Mouse (Mus musculus) thymus, adult 2 months (tissue): Measurements from ENCODE around the gene Trmt13. TPM values are rescaled to one million over a fixed set of nuclear protein-coding genes. Genes with fewer than 3 reads are reported as not detected.
"Not testable (repeated sequence)": the region's sequence is repeated elsewhere in the genome, so short reads cannot be mapped to it uniquely, and the experiment has no call there.

Experiments used
- DNase-seq: peaks from one replicate; pipeline ENCODE4 v3.0.0; 2021
- H3K27ac ChIP-seq: fragments of 200-500 bp; 2 replicates; pipeline ENCODE4 v1.5.1; 2012; ENCODE audit warnings: low read length, control low read depth; ENCODE audit not compliant: control insufficient read depth, insufficient read depth
- H3K27me3 ChIP-seq: fragments of 200-500 bp; 2 replicates; pipeline ENCODE4 v1.6.1; 2012; ENCODE audit warnings: mild to moderate bottlenecking, low read length, moderate library complexity, mixed read lengths; ENCODE audit not compliant: control insufficient read depth, insufficient read depth
- H3K36me3 ChIP-seq: fragments of 200-500 bp; 2 replicates; pipeline ENCODE4 v1.6.1; 2012; ENCODE audit warnings: mild to moderate bottlenecking, low read length, moderate library complexity; ENCODE audit not compliant: control insufficient read depth, insufficient read depth
- H3K4me1 ChIP-seq: fragments of 200-500 bp; replicated peaks from 2 replicates; pipeline ENCODE4 v1.6.1; 2012; ENCODE audit warnings: low read length; ENCODE audit not compliant: control insufficient read depth, insufficient read depth
- H3K4me3 ChIP-seq: fragments of 200-500 bp; 2 replicates; pipeline ENCODE4 v1.5.1; 2012; ENCODE audit warnings: mild to moderate bottlenecking, low read length, control low read depth, moderate library complexity; ENCODE audit not compliant: control insufficient read depth, insufficient read depth
- CTCF ChIP-seq: fragments of 200-500 bp; IDR thresholded peaks from 2 replicates; pipeline ENCODE4 v1.5.1; 2012; ENCODE audit warnings: mild to moderate bottlenecking, control low read depth, low read length, moderate library complexity, borderline replicate concordance; ENCODE audit not compliant: control insufficient read depth, poor library complexity, insufficient read depth; ENCODE audit errors: extremely low read depth
- POLR2A ChIP-seq: fragments of 200-500 bp; IDR thresholded peaks from 2 replicates; pipeline ENCODE4 v1.6.1; 2012; ENCODE audit warnings: mild to moderate bottlenecking, low read length, control low read depth, moderate library complexity; ENCODE audit not compliant: control insufficient read depth, poor library complexity, insufficient read depth; ENCODE audit errors: extremely low read depth
- WGBS: fragments of 180-500 bp; shearing (Covaris S2); methylation state at CpG from one replicate; pipeline ENCODE4 v1.1.7; 2018; 5-methylcytosine and 5-hydroxymethylcytosine counted together
- polyA plus RNA-seq: library from polyadenylated mRNA; depleted of rRNA; stranded (reverse); fragments of >200 nt; gene quantifications from 2 replicates; pipeline ENCODE4 v1.2.3, GENCODE M21; 2012

The Trmt13 gene
- polyA plus RNA-seq, 1 experiment = 12.9 TPM

DNA sequence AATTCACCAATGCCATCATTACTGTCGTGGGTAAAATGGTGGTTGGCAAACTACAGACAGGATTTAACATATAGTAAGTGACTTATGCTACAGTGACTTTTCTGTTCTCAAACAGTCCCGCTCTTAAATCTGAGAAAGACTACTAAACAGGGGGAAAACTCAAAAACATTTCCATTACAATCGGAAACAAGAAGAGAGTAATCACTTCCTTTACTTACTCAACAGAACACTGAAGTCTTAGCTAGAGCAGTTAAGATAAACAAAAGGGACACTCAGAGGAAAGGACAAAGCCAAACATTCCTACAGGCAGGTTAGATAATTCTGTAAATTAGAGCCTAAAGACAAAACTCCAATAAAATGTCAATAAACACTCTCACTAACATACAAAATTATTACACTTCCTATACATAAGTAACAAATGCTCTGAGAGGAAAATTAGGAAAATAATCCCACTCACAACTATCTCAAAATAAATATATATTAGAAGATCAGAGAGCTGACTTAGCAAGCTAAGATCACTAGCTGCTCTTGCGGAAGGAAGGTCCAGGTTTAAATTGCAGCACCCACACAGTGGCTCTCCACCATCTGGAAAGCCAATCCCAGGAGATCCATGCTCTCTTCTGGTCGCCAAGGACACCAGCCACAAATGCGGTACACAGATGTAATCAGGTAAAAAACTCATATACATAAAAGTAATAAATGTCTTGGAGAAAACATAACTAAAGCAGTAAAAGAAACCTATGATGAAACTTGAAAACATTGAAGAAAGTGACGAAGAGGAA, 42.0 kb upstream of the Trmt13 start:
- WGBS = 92% methylated on average over 7 of the region's 7 CpGs
- Histone ChIP-seq H3K27ac (no peak overlapping the region), H3K27me3 (no peaks in the 10 kb centered on the region), H3K4me3 (no peak overlapping the region), H3K36me3 (no peaks in the 10 kb centered on the region), H3K4me1 (peaks cover 13% of the 10 kb centered on the region; the same call in 1 of the 2 replicates)
- no peak for DNase-seq
- TF ChIP-seq POLR2A = no peak
- no peak for TF ChIP-seq CTCF

DNA sequence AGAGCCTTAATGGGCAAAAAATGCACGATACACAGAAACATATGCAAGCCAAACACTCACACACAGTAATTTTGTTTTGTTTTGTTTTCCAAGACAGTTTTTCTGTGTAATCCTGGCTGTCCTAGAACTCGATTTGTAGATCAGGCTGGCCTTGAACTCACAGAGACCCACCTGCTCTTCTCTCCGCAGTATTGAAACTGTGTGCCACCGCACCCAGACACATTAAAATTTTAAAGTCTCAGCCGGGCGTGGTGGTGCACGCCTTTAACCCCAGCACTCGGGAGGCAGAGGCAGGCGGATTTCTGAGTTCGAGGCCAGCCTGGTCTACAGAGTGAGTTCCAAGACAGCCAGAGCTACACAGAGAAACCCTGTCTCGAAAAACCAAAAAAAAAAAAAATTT, 39.7 kb upstream of the Trmt13 start:
- DNase-seq, H3K4me3 ChIP-seq, H3K36me3 ChIP-seq, H3K27ac ChIP-seq, H3K4me1 ChIP-seq, H3K27me3 ChIP-seq: not testable (repeated sequence)
- WGBS = 95% methylated on average over 11 of the region's 11 CpGs

DNA sequence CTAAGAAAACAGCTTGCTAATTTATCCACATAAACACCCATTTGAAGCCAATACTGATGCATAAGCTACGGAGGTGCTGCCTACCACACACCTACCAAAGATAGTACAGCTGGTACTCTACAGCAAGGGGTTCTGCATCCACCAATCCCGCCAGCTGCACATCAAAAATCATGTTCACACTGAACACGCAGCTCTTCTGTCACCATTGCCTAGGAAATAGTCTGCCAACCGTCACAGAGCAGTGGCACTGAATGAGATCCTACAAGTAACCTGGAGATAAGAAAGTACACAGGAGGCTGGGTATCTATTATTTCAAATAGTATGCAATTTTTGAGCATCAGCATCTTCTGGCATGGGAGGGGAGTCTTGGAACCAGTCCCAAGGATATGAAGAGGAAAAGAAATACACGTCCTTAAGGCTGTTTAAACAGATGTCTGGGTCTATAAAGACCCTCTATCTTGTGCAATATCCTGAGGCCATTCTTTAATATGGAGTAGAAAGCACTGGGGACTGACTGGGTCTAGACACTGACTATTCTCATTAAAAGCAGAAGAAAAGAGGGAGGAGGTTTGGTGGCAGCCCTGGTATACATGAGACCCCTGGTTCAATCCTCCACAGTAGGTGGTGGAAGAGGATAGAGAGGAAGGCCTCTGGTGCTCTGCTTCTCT, 39.0 kb upstream of the Trmt13 start:
- 76% methylated on average over 5 of the region's 5 CpGs for WGBS
- no peak for TF ChIP-seq CTCF
- TF ChIP-seq POLR2A = no peak
- Histone ChIP-seq H3K4me1 (no peaks in the 10 kb centered on the region; the same call in 1 of the 2 replicates), H3K27me3 (no peaks in the 10 kb centered on the region), H3K27ac (no peak overlapping the region), H3K36me3 (peaks cover 3% of the 10 kb centered on the region; the same call in 1 of the 2 replicates), H3K4me3 (no peak overlapping the region)
- no peak for DNase-seq

DNA sequence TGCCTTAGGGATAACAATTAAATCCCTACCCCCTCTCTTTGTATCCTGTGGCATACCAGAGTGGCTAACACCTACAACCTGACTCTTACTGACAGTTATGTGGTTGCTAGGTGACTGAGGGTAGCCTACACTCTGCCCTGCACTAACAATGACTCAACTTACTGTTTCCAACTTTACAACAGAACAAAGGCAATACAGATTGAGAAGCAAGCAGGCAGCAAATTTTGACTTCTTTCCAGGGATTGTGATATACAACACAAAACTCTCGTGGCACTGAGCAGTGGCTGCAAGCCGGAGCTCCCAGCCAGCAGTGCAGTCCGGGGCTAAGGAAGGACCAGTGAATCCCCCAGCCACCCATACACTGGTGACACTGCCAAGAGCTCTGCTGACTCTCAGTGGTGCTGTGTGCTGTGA, 37.7 kb upstream of the Trmt13 start:
- H3K27me3 ChIP-seq = no peaks in the 10 kb centered on the region
- no peak for TF ChIP-seq POLR2A
- TF ChIP-seq CTCF = no peak
- H3K36me3 ChIP-seq = peaks cover 9% of the 10 kb centered on the region; the same call in 1 of the 2 replicates
- H3K4me1 ChIP-seq = no peaks in the 10 kb centered on the region; the same call in 1 of the 2 replicates
- DNase-seq = no peak
- 96% methylated on average over 3 of the region's 3 CpGs for WGBS
- no peak overlapping the region for H3K4me3 ChIP-seq
- H3K27ac ChIP-seq = no peak overlapping the region

DNA sequence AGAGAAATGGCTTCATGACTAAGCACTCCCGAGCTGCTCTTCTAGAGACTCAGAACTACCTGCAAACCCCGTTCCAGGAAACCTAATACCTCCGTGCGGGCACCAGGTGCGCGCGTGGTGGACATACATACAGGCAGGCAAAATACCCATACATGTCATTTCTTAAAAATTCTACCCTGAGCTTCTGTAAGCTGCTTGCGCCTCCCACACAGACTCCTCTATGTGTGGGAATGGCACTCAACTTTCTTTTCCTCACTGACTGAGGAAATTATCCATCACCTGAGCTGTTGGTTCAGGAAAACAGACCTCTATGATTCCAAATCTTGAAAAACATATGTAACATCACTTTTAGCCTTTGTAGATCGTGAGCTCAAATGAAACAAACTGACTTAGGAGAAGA, 36.3 kb upstream of the Trmt13 start:
- no peak overlapping the region for H3K27ac ChIP-seq
- no peaks in the 10 kb centered on the region; the same call in 1 of the 2 replicates for H3K4me1 ChIP-seq
- no peak for DNase-seq
- no peaks in the 10 kb centered on the region for H3K27me3 ChIP-seq
- no peak for TF ChIP-seq POLR2A
- TF ChIP-seq CTCF = no peak
- WGBS = 94% methylated on average over 9 of the region's 9 CpGs
- peaks cover 12% of the 10 kb centered on the region; the same call in 1 of the 2 replicates for H3K36me3 ChIP-seq
- H3K4me3 ChIP-seq = no peak overlapping the region

DNA sequence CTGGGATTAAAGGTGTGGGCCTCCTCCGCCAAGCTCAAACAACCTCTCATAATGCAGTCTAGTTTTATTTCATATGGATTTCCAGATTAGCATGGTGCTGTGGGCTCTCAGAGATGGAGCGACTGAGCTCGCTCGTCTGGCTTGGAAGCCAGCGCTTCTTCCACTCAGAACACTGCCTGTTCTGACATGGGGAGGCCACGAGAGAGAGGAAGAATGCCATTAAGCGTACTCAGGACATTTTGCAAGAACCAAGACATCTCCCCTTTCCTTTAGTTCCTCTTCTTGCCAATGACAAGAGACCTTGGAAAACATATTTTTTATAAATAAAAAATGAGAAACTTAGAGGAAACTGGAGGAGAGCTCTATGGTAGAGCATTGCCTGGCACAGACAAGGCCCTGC, 34.4 kb upstream of the Trmt13 start:
- WGBS = 98% methylated on average over 7 of the region's 7 CpGs
- Histone ChIP-seq H3K36me3 (peaks cover 20% of the 10 kb centered on the region; the same call in 1 of the 2 replicates), H3K27me3 (no peaks in the 10 kb centered on the region), H3K4me3 (no peak overlapping the region), H3K4me1 (no peaks in the 10 kb centered on the region), H3K27ac (no peak overlapping the region)
- no peak for TF ChIP-seq CTCF
- TF ChIP-seq POLR2A = no peak
- no peak for DNase-seq

DNA sequence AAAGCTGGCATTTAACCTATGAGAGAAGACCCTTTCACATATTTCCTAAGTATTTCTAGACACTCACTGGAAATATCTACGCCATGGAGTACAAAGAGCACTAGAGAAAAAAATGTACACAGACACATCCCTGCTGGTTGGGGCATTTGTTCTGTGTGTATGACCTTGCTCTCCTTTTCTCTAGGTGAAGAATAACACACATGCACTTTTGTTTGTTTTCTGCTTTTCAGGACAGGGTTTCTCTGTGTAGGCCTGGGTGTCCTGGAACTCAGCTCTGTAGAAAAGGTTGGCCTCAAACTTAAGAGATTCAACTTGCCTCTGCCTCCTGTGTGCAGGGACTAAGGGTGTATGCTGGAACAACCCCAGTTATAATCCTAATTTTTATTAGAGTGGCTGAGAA, 32.0 kb upstream of the Trmt13 start:
- Histone ChIP-seq H3K4me1 (no peaks in the 10 kb centered on the region), H3K36me3 (peaks cover 37% of the 10 kb centered on the region), H3K27ac (no peak overlapping the region), H3K4me3 (no peak overlapping the region), H3K27me3 (no peaks in the 10 kb centered on the region)
- DNase-seq = no peak
- TF ChIP-seq CTCF (no peak), POLR2A (no peak)
- 98% methylated on average over 1 of the region's 1 CpGs for WGBS
